Mouse (Mus musculus): ENCODE measurements around the gene Robo1. TPM values are rescaled to one million over a fixed set of nuclear protein-coding genes. Genes with fewer than 3 reads are reported as not detected.

The Robo1 gene
- total RNA-seq, 2 experiments from 2014 or later: 54.4 to 159 TPM

DNA sequence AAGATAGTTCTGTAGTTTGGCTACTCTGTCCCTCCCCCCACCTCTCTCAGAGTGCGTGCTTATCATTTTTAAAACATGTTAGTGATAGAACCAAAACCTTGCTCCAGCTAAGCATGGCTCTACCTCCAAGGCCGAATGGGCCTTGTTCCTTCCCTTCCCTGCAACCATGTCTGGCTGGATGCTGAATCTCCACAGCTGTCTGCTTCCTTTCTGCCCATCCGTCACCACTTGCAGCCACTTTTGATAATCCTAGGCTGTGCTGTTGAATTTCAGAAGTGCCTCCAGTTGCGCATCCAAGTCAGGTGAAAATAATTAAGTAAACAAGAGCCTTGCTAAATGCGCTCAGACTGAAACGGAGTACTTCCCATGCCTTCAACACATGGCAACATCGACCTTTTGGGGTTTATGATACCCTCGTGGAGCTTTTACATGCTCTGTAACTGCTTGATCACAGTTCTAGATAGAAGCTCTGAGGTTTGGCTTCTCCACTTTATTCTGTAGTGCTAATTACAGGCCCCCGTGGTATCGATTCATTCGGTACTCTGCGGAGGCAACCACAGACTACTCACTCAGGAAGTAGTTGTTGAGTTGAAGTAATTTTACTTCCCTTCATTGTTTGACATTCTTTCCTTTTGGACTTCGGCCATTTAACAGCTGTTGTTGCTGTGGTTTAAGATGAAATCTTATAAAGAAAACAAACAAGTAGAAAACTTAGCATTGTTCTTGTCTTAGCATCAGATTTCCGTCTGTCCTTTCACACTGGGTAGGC is 413.8 kb downstream of the Robo1 start:
- DNase-seq (ENCODE audit: low spot score in 2 of 2): no peak

DNA sequence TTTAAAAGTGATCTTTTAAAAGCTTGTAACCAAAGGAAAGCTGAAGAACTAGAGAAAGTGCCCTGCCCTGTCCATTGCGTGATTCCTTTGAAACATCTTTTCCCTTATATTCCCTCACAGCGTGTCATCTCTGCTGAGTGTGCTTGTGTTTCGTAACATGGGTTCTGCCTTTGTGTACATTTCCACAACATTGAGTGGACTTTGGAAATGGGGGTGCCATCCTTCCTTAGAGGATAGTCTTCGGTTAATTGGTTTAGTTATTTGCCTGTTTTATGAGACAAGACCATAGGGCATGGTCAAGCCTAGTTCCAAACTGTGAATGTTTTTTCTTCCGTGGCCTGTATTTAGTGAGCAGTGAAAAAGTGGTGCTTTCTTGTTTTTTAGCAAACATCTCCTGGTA is 426.1 kb downstream of the Robo1 start:
- DNase-seq (ENCODE audit: low spot score in 2 of 2): no peak

- no peak for DNase-seq (ENCODE audit: low spot score in 2 of 2)
Observed at GRCm38 (mm10) chr16:72735175-72735574, 427.1 kb downstream of the Robo1 start.

DNA sequence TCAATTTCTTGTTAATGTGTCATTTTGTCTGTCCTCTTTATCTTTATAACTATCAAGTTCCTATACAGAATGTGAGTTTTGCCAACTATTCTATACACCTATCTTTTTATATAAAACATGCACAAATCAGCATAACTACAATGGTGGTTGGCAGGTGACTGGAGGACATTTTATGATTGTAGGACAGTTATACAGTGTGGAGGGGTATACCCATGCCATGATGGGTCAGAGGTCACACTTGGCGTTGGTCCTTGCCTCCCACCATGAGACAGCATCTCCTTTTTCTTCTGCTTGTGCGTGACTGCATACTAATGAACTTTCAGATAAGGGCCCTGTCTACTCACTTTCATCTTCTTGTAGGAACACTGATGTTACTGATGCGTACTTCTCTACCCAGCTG is 427.5 kb downstream of the Robo1 start:
- no peak for DNase-seq (ENCODE audit: low spot score in 2 of 2)

DNA sequence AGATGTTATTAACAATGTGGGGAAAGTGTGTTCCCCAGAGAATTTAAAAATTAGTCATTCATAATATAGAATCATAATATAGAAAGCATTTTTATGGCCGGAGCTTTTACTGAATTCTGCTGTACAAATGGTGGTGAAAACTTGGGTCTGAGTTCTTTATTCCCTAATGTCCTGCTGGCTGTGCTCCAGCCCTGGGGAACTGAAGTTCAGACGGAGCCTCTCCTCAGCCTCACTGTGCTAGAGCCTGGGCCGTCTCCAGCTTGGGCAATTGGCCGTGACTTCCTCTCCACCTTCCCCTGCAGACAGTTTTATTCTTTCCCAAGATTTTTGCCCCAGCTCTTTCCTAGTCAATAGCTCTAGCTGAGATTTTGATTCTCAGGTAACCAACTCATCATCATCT is 429.0 kb downstream of the Robo1 start:
- DNase-seq (ENCODE audit: low spot score in 2 of 2): no peak

- no peak for DNase-seq (ENCODE audit: low spot score in 2 of 2)
Observed at GRCm38 (mm10) chr16:72740218-72740617, 432.1 kb downstream of the Robo1 start.

DNA sequence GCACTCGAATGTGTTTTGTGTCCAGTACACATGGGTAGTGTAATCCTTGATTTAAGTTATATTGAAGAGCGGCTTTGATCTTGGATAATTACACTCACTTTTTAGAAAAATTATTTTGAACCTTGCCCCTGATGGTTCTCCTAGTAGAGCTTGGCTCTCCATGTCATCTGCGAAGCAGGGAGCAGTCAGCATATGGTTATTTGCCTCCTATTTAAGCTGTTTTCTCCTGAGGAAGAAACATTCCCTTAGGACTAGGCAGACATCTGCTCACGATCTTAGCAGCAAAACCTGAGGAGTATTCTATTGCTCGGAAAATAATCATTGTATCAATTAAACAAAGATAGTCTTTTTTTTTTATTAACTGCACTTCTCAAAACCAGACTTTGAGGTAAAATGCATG is 439.6 kb downstream of the Robo1 start:
- no peak for DNase-seq (ENCODE audit: low spot score in 2 of 2)

GRCm38 (mm10) chr16:72765128-72765913 is 457.2 kb downstream of the Robo1 start:
- DNase-seq (ENCODE audit: low spot score in 2 of 2): no peak

DNA sequence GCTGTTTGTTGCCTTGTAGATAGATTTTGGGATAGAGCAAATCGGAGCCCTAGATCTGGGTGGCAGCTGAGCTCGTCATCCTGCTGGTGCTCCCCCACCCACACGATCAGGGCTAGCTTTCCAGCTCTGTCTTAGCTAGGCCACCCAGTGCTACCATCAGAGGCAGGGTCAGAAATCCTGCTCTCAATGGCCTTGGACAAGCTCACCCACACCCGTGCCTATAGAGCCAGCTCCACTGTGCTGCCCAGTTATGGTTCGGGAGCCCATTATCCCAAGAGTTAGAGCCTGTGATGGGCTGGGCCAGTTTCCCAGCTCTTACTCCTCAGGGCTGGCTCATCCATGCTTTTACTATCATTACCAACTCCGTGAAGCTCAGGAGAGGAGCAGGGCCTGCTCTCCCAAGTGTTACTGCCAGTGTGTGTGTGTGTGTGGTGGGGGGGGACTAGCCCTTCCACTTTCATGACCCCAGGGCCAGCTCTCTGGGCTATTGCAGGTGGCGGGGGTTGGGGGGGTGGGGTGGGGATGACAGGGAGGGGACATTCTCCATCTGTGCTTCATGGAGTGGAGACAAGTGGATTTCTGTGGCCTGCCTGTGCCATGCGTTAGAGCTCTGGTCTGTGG is 461.2 kb downstream of the Robo1 start:
- no peak for DNase-seq (ENCODE audit: low spot score in 2 of 2)

DNA sequence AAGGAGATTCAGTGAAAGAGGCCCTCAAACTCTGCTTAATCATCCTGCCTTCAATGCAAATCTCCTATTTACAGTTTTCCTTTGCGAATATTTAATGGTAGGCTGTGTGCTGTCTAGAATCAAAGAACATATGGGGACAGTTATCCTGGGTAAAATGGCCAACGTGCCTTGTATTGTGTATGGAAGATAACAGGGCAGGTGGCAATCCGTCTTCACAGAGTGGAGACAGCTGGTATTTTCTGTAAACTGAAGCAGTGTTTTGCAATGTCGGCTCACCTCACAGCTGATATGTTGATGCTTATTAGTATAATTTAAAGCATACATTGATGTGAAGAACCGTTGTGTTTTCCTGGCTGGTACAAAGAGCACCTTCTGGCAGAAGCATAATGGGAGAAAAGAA is 464.2 kb downstream of the Robo1 start:
- no peak for DNase-seq (ENCODE audit: low spot score in 2 of 2)

DNA sequence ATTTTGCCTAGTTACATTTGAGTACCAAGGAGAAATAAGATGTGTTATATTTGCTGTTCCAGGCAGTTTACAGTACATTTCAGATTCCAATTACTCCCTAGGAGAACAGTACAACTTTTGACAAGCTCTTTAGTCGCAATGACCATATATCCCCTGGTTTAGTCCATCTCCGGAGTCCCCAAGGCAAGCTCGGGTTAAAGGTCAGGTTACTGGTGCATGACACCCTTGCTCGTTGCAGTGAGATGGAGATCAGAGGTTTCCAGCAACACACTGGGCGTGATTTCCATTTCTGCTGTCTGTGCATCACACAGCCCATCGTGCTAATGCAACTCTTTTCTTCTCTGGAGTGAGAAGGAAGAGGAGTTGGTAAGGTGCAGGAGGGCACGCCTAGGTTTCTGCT is 464.9 kb downstream of the Robo1 start:
- no peak for DNase-seq (ENCODE audit: low spot score in 2 of 2)

DNA sequence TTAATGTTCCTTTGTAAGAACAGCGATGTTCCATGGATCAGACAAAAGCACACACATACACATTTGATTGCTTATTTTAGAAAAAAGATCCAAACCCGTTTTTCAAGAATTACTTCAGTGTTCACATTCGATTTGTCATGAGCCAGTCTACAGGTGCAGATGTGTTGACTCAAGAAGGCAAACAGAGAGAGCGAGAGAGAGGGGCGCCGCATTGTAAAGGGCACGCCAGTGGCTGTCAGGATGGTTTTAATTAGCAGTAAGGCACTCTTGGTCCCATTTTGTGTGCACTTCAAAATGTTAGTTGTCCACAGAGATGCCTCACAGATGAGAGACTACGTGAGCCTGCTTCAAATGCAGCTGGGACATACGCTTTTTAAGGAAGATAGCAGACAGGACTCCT is 470.4 kb downstream of the Robo1 start:
- DNase-seq (ENCODE audit: low spot score in 2 of 2): no peak

GRCm38 (mm10) chr16:72782171-72782570 is 474.1 kb downstream of the Robo1 start:
- DNase-seq (ENCODE audit: low spot score in 2 of 2): no peak

DNA sequence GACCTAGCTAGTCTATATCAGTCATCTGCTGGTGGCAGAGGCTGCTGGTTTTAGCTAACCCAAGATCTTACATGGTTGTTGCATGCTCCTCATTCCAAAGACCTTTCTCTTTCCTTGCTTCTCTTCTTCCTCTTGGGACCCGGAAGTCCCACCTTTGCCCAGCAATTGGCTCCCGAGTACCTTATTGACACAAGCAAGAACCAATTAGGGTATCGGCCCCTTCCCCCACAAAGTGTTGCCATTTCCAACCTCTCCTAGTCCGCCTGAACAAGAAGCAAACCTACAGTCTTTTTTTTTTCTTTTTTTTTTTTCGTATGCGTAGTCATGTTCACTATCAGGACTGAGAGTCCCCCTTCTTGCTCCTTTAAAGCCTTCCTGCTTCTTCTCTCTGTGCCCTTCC is 478.0 kb downstream of the Robo1 start:
- DNase-seq (ENCODE audit: low spot score in 2 of 2): no peak

GRCm38 (mm10) chr16:72786636-72787035 is 478.5 kb downstream of the Robo1 start:
- no peak for DNase-seq (ENCODE audit: low spot score in 2 of 2)

DNA sequence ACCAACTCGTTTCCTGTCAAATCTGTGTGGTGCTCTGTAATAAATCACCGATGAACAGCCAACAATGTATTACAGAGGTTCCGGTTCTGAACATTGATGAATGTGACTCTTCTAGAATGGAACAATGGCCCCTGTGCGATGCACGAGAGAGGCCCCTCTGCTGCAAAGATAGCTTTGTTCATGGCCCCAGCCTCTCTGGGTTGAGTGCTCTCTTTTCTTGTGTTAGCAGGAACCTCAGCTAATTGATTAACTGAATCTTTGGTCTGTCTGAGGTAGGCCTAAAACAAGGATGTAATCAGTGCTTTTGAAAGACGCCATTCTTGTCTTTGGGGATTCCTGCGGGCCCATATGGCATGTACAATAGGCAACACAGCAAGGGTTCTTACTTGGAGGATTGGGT is 479.9 kb downstream of the Robo1 start:
- no peak for DNase-seq (ENCODE audit: low spot score in 2 of 2)

DNA sequence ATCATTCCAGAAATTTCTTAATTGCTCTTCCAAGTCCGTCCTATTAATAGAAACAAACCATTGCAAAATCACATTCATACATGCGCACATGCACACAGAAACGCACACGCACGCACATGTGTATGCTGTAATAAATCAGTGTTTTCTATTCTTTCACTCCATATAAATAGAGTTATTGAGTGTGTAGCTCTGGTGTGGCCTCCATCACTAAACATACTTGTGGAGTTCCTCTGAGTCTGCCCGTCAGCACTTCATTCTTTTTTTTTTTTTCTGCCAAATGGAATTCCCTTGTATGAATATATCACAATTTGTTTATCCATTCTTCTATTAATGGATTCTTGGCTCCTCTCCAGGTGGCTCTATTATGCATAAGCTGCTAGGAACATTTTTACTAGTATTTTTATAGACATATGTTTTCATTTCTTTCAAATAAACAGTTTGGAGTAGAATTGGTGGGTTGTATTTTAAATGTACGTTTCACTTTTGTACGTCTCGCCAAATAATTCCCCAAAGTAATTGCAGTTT is 483.1 kb downstream of the Robo1 start:
- DNase-seq (ENCODE audit: low spot score in 2 of 2): no peak

DNA sequence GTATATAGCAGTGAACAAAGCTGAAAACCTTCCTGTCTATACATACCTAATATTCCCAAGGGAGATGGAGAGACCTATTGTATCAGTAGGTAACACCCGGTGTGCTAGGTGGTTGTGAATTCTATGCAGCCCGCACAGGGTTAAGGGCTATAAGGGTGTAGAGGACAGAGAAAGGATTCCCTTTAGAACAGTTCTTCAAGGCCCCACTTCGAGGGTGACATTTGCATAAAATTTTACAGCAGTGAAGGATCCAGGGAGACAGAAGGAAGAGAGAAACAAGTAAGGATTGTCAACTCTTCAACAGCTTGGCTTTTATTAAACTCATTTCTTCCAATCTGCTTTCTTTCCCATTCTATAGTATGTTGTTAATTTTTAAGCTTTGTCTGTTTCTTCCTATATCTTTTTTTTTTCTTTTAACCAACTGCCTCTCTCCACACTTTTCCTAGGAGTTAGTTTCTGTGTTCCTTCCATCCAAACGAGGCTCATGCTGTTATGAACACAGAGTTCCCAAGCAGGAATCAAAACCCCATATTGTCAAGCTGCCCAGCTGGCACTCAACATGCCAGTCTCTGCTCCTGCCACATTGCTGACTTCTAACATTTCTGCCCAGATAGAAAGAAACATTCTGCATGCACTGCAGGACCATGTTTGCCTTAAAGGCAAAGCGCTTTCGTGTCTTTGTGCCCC is 486.7 kb downstream of the Robo1 start:
- DNase-seq (ENCODE audit: low spot score in 2 of 2): no peak

- DNase-seq (ENCODE audit: low spot score in 2 of 2): no peak
Observed at GRCm38 (mm10) chr16:72795379-72795712, 487.2 kb downstream of the Robo1 start.

- DNase-seq (ENCODE audit: low spot score in 2 of 2): no peak
Observed at GRCm38 (mm10) chr16:72798405-72798949, 490.4 kb downstream of the Robo1 start.

- no peak for DNase-seq (ENCODE audit: low spot score in 2 of 2)
Observed at GRCm38 (mm10) chr16:72800121-72800749, 492.1 kb downstream of the Robo1 start.
